Mouse (Mus musculus) liver, postnatal 0 days (tissue): Measurements from ENCODE around the gene Ier5. TPM values are rescaled to one million over a fixed set of nuclear protein-coding genes. Genes with fewer than 3 reads are reported as not detected.
A peak's percentile ranks its signal among the peaks of the same experiment; 100 is the strongest.

Source experiments
- ATAC-seq: fragments of 200-750 bp; cut with Nextera tagmentation; 2 replicates; pipeline ENCODE4 v1.8.0; 2017; ENCODE audit warnings: mild to moderate bottlenecking, moderate library complexity
- DNase-seq: peaks from one replicate; pipeline ENCODE4 v3.0.0-alpha.2; 2016
- H3K27ac ChIP-seq: fragments of 300-500 bp; sonication (generic); 2 replicates; pipeline ENCODE4 v1.5.1; 2014; ENCODE audit warnings: antibody characterized with exemption, moderate library complexity, mild to moderate bottlenecking, low read depth
- H3K27me3 ChIP-seq: fragments of 300-500 bp; sonication (generic); 2 replicates; pipeline ENCODE4 v1.6.1; 2014; ENCODE audit warnings: low read length, control low read depth, mixed read lengths; ENCODE audit not compliant: insufficient read depth
- H3K36me3 ChIP-seq: fragments of 300-500 bp; sonication (generic); replicated peaks from 2 replicates; pipeline ENCODE4 v1.6.1; 2014; ENCODE audit warnings: mild to moderate bottlenecking, control low read depth, low read length, moderate library complexity, mixed read lengths; ENCODE audit not compliant: insufficient read depth
- H3K4me1 ChIP-seq: fragments of 300-500 bp; sonication (generic); 2 replicates; pipeline ENCODE4 v1.6.1; 2014; ENCODE audit warnings: antibody characterized with exemption, mild to moderate bottlenecking, control low read depth; ENCODE audit not compliant: insufficient read depth
- H3K4me2 ChIP-seq: fragments of 300-500 bp; sonication (generic); 2 replicates; pipeline ENCODE4 v1.6.1; 2014; ENCODE audit warnings: low read depth, mild to moderate bottlenecking, low read length, moderate library complexity, mixed read lengths
- H3K4me3 ChIP-seq: fragments of 300-500 bp; sonication (generic); 2 replicates; pipeline ENCODE4 v1.5.1; 2014; ENCODE audit warnings: low read depth, low read length
- H3K9ac ChIP-seq: fragments of 300-500 bp; sonication (generic); replicated peaks from 2 replicates; pipeline ENCODE4 v1.6.1; 2014; ENCODE audit warnings: mild to moderate bottlenecking, moderate library complexity
- H3K9me3 ChIP-seq: fragments of 300-500 bp; sonication (generic); 2 replicates; pipeline ENCODE4 v1.6.1; 2016; ENCODE audit warnings: mild to moderate bottlenecking, control low read depth, low read length, mixed read lengths
- CTCF ChIP-seq: sonication (generic); IDR thresholded peaks from 2 replicates; pipeline ENCODE4 v1.5.1; 2016; ENCODE audit warnings: antibody characterized with exemption, low read depth
- EP300 ChIP-seq: IDR thresholded peaks from 2 replicates; pipeline ENCODE4 v1.6.1; 2016; ENCODE audit warnings: antibody characterized with exemption, low read depth, mild to moderate bottlenecking
- WGBS: fragments of 180-500 bp; shearing (Covaris S2); extraction: QIAGEN DNeasy Blood & Tissue Kit; methylation state at CpG from one replicate; pipeline ENCODE4 v1.1.7; 2014; ENCODE audit not compliant: insufficient replicate concordance; 5-methylcytosine and 5-hydroxymethylcytosine counted together
- polyA plus RNA-seq: library from polyadenylated mRNA; unstranded; fragments of >200 nt; fragmentation: Nextera tagmentation; extraction: Ambion mirVana; gene quantifications from 2 replicates; pipeline ENCODE4 v1.2.1, GENCODE M21; 2015

The Ier5 gene
- polyA plus RNA-seq, 1 experiment from 2014 or later: 1.5 TPM

GRCm38 (mm10) chr1:155086416-155086815 is 13.0 kb downstream of the Ier5 start:
- no peaks in the 10 kb centered on the region for H3K36me3 ChIP-seq
- 37% methylated on average over 7 of the region's 7 CpGs for WGBS
- DNase-seq (no peak), ATAC-seq (no peak)
- no peak overlapping the region for H3K27ac ChIP-seq
- TF ChIP-seq CTCF (no peak), EP300 (no peak)
- no peak overlapping the region; the same call in 1 of the 2 replicates for H3K9ac ChIP-seq
- no peak overlapping the region for H3K4me2 ChIP-seq
- no peak overlapping the region for H3K4me3 ChIP-seq
- no peaks in the 10 kb centered on the region for H3K9me3 ChIP-seq
- H3K27me3 ChIP-seq: 0 out of 2 replicates have a peak, but pooled peaks cover 3% of the 10 kb centered on the region
- peaks cover 59% of the 10 kb centered on the region for H3K4me1 ChIP-seq

- Histone ChIP-seq H3K27ac (peak overlapping the region; percentile 94; the same call in 1 of the 2 replicates), H3K27me3 (0 out of 2 replicates have a peak, but pooled peaks cover 3% of the 10 kb centered on the region), H3K9ac (no peak overlapping the region), H3K36me3 (no peaks in the 10 kb centered on the region), H3K4me3 (no peak overlapping the region), H3K4me2 (no peak overlapping the region), H3K9me3 (no peaks in the 10 kb centered on the region), H3K4me1 (peaks cover 51% of the 10 kb centered on the region)
- no peak for ATAC-seq
- no peak for DNase-seq
- WGBS: 43% methylated on average over 8 of the region's 8 CpGs
- TF ChIP-seq EP300 (no peak), CTCF (no peak)
Observed at GRCm38 (mm10) chr1:155084839-155085238, 14.6 kb downstream of the Ier5 start.

- Histone ChIP-seq H3K27me3 (0 out of 2 replicates have a peak, but pooled peaks cover 3% of the 10 kb centered on the region), H3K4me2 (peak overlapping the region; percentile 82), H3K9ac (peak overlapping the region; percentile 62), H3K27ac (peak overlapping the region; percentile 94), H3K36me3 (no peaks in the 10 kb centered on the region), H3K4me1 (peaks cover 41% of the 10 kb centered on the region), H3K4me3 (peak overlapping the region; percentile 56), H3K9me3 (no peaks in the 10 kb centered on the region)
- TF ChIP-seq CTCF: no peak
- no peak for TF ChIP-seq EP300
- ATAC-seq (peak; percentile 91), DNase-seq (peak; percentile 92)
- WGBS: 3% methylated on average over 40 of the region's 77 CpGs
Observed at GRCm38 (mm10) chr1:155083271-155084265, 15.9 kb downstream of the Ier5 start.

GRCm38 (mm10) chr1:155082965-155083268 is 16.5 kb downstream of the Ier5 start:
- Histone ChIP-seq H3K36me3 (no peaks in the 10 kb centered on the region), H3K4me3 (peak overlapping the region; percentile 56), H3K27ac (peak overlapping the region; percentile 94), H3K27me3 (0 out of 2 replicates have a peak, but pooled peaks cover 3% of the 10 kb centered on the region), H3K9ac (peak overlapping the region; percentile 55), H3K9me3 (no peaks in the 10 kb centered on the region), H3K4me1 (peaks cover 40% of the 10 kb centered on the region), H3K4me2 (peak overlapping the region; percentile 82)
- 5% methylated on average over 4 of the region's 18 CpGs for WGBS
- TF ChIP-seq EP300: no peak
- TF ChIP-seq CTCF: no peak
- ATAC-seq: no peak
- DNase-seq: no peak

GRCm38 (mm10) chr1:155082158-155082964 is 17.1 kb downstream of the Ier5 start:
- Histone ChIP-seq H3K4me3 (peak overlapping the region; percentile 56), H3K36me3 (no peaks in the 10 kb centered on the region), H3K9ac (peak overlapping the region; percentile 55; the same call in 1 of the 2 replicates), H3K4me1 (peaks cover 38% of the 10 kb centered on the region), H3K9me3 (no peaks in the 10 kb centered on the region), H3K27me3 (0 out of 2 replicates have a peak, but pooled peaks cover 3% of the 10 kb centered on the region), H3K27ac (peak overlapping the region; percentile 94; the same call in 1 of the 2 replicates), H3K4me2 (peak overlapping the region; percentile 82)
- TF ChIP-seq EP300 (no peak), CTCF (no peak)
- 15% methylated on average over 11 of the region's 11 CpGs for WGBS
- ATAC-seq: no peak
- DNase-seq: no peak

GRCm38 (mm10) chr1:155077675-155078074 is 21.8 kb downstream of the Ier5 start:
- no peaks in the 10 kb centered on the region for H3K36me3 ChIP-seq
- no peak overlapping the region for H3K4me2 ChIP-seq
- no peaks in the 10 kb centered on the region for H3K27me3 ChIP-seq
- no peak for TF ChIP-seq EP300
- TF ChIP-seq CTCF: no peak
- no peak overlapping the region for H3K27ac ChIP-seq
- ATAC-seq: no peak
- H3K9ac ChIP-seq: no peak overlapping the region
- no peaks in the 10 kb centered on the region for H3K9me3 ChIP-seq
- peaks cover 31% of the 10 kb centered on the region for H3K4me1 ChIP-seq
- DNase-seq: no peak
- WGBS: 72% methylated on average over 3 of the region's 3 CpGs
- no peak overlapping the region for H3K4me3 ChIP-seq
